Mouse (Mus musculus) adrenal gland (tissue): Measurements from ENCODE around the gene Morc3.

ENCODE experiments used
- intact Hi-C: fragments of 180-260 bp; cut with DNase I; formaldehyde crosslinking; loops from one replicate; pipeline ENCODE4 v1.15.1; 2025

Morc3 gene

GRCm38 (mm10) chr16:93920673-93921072, 88.8 kb downstream of the Morc3 start:
- intact Hi-C loops, result no loop called here

DNA sequence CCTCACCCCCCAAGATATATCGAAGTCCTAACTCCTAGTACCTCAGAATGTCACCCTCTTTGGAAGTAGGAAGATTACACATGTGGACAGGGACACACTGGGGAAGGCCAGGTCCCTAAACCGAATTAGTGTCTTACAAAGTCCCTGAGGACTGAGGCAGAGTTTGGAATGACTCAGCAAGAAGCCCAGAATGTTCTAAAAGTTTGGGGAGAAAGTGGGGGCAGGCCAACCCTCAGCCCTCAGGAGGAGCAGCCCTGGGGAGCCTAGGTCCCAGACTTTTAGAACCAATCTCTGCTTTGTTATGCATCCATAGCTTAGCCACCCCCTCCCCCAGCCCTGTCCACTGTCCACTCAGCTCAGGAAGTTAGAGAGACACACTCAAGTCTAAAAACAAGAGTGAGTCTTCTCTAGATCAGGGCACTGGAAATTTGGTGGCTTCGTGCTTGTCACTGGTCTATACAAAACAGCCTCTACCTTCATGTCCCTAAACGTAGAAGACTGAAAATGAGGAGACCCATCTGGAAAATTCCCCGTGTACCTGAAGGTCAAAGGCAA, 91.0 kb downstream of the Morc3 start:
- intact Hi-C loops, result no loop called here

- intact Hi-C loops, result no loop called here
These were observed 91.9 kb downstream of the Morc3 start for GRCm38 (mm10) chr16:93923788-93924187.
